Mouse (Mus musculus) C2C12 (cell line): ENCODE data around the gene Gnat3. TPM values are rescaled to one million over a fixed set of nuclear protein-coding genes. Genes with fewer than 3 reads are reported as not detected.

Source experiments
- H3K27me3 ChIP-seq: one replicate; pipeline ENCODE4 v1.6.1; 2011; ENCODE audit not compliant: control insufficient read depth, insufficient read depth, insufficient read length
- H3K36me3 ChIP-seq: one replicate; pipeline ENCODE4 v1.6.1; 2011; ENCODE audit not compliant: control insufficient read depth, insufficient read depth
- H3K4me3 ChIP-seq: one replicate; pipeline ENCODE4 v1.5.1; 2011; ENCODE audit warnings: mild to moderate bottlenecking, control low read depth; ENCODE audit not compliant: poor library complexity, insufficient read depth, severe bottlenecking
- H3K79me2 ChIP-seq: one replicate; pipeline ENCODE4 v1.6.1; 2011; ENCODE audit not compliant: control insufficient read depth, insufficient read depth
- H3K79me3 ChIP-seq: one replicate; pipeline ENCODE4 v1.6.1; 2011; ENCODE audit warnings: low read depth, control low read depth
- H3ac ChIP-seq: one replicate; pipeline ENCODE3; 2011; ENCODE audit warnings: low read depth; ENCODE audit not compliant: control insufficient read depth, insufficient read length
- CEBPB ChIP-seq: IDR thresholded peaks from one replicate; pipeline ENCODE4 v1.6.1; 2011; ENCODE audit warnings: low read depth, mild to moderate bottlenecking, control low read depth, moderate library complexity
- CTCF ChIP-seq: IDR thresholded peaks from one replicate; pipeline ENCODE4 v1.5.1; 2011; ENCODE audit not compliant: control insufficient read depth, insufficient read depth, insufficient read length
- FOSL1 ChIP-seq: IDR thresholded peaks from one replicate; pipeline ENCODE4 v1.8.0; 2011; ENCODE audit warnings: mild to moderate bottlenecking, low read length; ENCODE audit not compliant: poor library complexity, insufficient read depth, severe bottlenecking
- MAX ChIP-seq: IDR thresholded peaks from one replicate; pipeline ENCODE4 v1.6.1; 2011; ENCODE audit warnings: mild to moderate bottlenecking, control low read depth
- MYOD1 ChIP-seq: IDR thresholded peaks from one replicate; pipeline ENCODE4 v1.6.1; 2011; ENCODE audit warnings: low read depth; ENCODE audit not compliant: control insufficient read depth, insufficient read length
- MYOG ChIP-seq: IDR thresholded peaks from one replicate; pipeline ENCODE4 v1.6.1; 2011; ENCODE audit not compliant: control insufficient read depth, insufficient read length; ENCODE audit errors: extremely low read depth
- USF1 ChIP-seq: IDR thresholded peaks from one replicate; pipeline ENCODE4 v1.6.1; 2011; ENCODE audit warnings: low read depth, mild to moderate bottlenecking, control low read depth, moderate library complexity
- polyA plus RNA-seq: library from polyadenylated mRNA; unstranded; fragments of >200 nt; fragmentation: generic; extraction: Trizol; gene quantifications from one replicate; pipeline ENCODE4 v1.2.1, GENCODE M21; 2012; ENCODE audit warnings: missing spikeins

Gnat3 gene
- polyA plus RNA-seq, 1 experiment: not detected

DNA sequence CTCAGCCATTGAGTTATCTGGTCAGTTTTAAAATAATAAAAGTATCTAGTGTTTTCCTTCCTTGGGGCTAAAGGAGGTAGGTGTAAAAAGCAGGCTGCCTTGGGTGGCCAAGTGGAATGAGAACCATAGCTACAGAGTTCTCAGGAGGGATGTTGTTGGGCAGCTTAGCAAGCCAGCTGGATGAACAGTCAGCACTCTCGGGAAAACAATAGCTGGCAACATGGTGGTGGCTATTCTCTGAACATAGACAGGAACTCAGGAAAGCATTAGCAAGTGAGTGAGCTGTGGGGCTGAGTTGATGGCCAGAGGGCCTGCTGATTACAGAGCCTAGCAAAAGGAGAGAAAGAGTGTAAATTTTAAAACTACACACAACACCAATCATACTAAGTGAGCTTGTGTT is 27.8 kb upstream of the Gnat3 start:
- Histone ChIP-seq H3K4me3 (no peak overlapping the region), H3K36me3 (no peaks in the 10 kb centered on the region), H3K27me3 (no peaks in the 10 kb centered on the region), H3ac (no peak overlapping the region), H3K79me2 (no peaks in the 10 kb centered on the region), H3K79me3 (no peaks in the 10 kb centered on the region)
- TF ChIP-seq USF1 (no peak), CTCF (no peak), MYOG (no peak), MYOD1 (no peak), MAX (no peak), FOSL1 (no peak), CEBPB (no peak)

- Histone ChIP-seq H3K79me3 (no peaks in the 10 kb centered on the region), H3ac (no peak overlapping the region), H3K27me3 (no peaks in the 10 kb centered on the region), H3K79me2 (no peaks in the 10 kb centered on the region), H3K4me3 (no peak overlapping the region), H3K36me3 (no peaks in the 10 kb centered on the region)
- TF ChIP-seq FOSL1 (no peak), MYOG (no peak), CEBPB (no peak), MYOD1 (no peak), USF1 (no peak), CTCF (no peak), MAX (no peak)
Measured at GRCm38 (mm10) chr5:17938170-17938939, 24.0 kb upstream of the Gnat3 start.

- TF ChIP-seq MYOG: no peak
- no peaks in the 10 kb centered on the region for H3K79me3 ChIP-seq
- no peak overlapping the region for H3K4me3 ChIP-seq
- no peaks in the 10 kb centered on the region for H3K36me3 ChIP-seq
- no peak overlapping the region for H3ac ChIP-seq
- no peaks in the 10 kb centered on the region for H3K27me3 ChIP-seq
- H3K79me2 ChIP-seq: no peaks in the 10 kb centered on the region
Measured at GRCm38 (mm10) chr5:17956468-17956867, 5.9 kb upstream of the Gnat3 start.

DNA sequence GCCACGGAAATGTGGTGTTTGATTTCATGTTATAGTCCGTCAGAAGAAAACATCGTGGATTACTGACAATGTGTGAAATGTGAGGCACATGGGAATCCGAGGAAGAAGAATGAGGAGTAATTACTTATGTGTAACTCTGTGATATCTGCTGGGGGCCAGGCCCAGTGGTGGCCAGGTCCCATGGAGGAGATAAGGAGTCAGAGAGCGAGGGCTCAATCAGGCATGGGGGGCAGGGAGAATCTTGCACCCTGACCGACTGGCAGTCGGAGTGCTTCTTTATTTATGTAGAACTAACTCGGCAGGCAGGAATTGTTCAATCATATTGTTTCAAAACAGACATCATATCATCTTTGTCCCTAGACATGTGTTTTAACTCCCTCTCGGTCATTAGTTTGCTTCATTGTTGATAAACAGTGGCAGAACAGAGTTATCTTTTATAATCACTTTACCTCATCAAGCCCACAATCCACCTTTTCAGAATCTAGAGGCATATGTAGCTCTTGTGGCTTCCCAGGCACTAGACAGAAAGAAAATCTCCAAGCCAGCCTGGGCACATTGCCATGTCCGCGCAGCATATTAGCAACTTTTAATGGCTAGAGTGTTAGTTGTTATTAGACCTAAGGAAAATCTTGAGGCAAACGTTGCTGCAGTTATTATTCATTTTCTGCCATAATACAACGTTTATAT is 7.5 kb downstream of the Gnat3 start:
- TF ChIP-seq MYOG: no peak
- TF ChIP-seq USF1: no peak
- TF ChIP-seq FOSL1: no peak
- TF ChIP-seq MYOD1: no peak
- no peak for TF ChIP-seq CTCF
- TF ChIP-seq MAX: no peak
- no peak for TF ChIP-seq CEBPB
- Histone ChIP-seq H3ac (no peak overlapping the region), H3K79me3 (no peaks in the 10 kb centered on the region), H3K4me3 (no peak overlapping the region), H3K27me3 (no peaks in the 10 kb centered on the region), H3K79me2 (no peaks in the 10 kb centered on the region), H3K36me3 (no peaks in the 10 kb centered on the region)

GRCm38 (mm10) chr5:17970391-17970730 is 8.0 kb downstream of the Gnat3 start:
- Histone ChIP-seq H3K79me3 (no peaks in the 10 kb centered on the region), H3K4me3 (no peak overlapping the region), H3K79me2 (no peaks in the 10 kb centered on the region), H3K27me3 (no peaks in the 10 kb centered on the region), H3ac (no peak overlapping the region), H3K36me3 (no peaks in the 10 kb centered on the region)
- TF ChIP-seq CTCF (no peak), USF1 (no peak), CEBPB (no peak), MYOD1 (no peak), MYOG (no peak), FOSL1 (no peak), MAX (no peak)

DNA sequence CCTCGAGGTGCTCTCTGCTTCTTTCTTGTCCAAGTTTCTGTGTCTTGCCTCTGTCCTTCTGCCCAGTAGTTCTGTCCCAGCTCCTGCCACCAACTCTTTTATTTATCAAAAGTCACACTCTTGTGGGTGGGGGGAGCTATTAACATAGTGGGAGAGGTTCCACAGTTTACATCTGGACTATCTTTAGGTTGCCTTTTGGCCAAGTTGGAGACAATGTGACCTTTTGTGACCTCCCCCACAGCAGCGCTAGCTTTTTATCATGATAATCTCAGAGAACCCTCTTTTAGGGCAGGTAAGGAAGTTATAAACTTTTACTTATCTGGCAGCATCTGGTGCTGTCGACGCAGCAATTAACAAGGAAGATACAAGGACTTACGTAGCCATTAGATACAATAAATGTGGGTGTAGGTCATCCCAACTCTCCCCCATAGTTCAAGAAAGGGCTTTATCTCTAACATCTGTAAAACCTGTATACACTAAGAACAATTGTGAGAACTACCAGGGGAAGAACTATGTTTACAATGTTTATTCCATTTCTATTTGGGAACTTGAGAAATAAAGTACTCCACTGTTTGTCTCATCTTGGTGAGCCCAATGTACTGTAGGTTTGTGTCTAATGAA is 18.3 kb downstream of the Gnat3 start:
- Histone ChIP-seq H3K79me3 (no peaks in the 10 kb centered on the region), H3K4me3 (no peak overlapping the region), H3K36me3 (no peaks in the 10 kb centered on the region), H3K27me3 (no peaks in the 10 kb centered on the region), H3ac (no peak overlapping the region), H3K79me2 (no peaks in the 10 kb centered on the region)
- TF ChIP-seq MAX: no peak
- TF ChIP-seq CEBPB: no peak
- no peak for TF ChIP-seq CTCF
- TF ChIP-seq FOSL1: no peak
- no peak for TF ChIP-seq USF1
- TF ChIP-seq MYOG: no peak
- TF ChIP-seq MYOD1: no peak
